Mouse (Mus musculus) thymus, postnatal 25 days (tissue): ENCODE measurements around the gene Bst2.
"Not testable (repeated sequence)": the region's sequence is repeated elsewhere in the genome, so short reads cannot be mapped to it uniquely, and the experiment has no call there.

ENCODE experiments used
- DNase-seq: peaks from one replicate; pipeline ENCODE4 v3.0.0; 2022

Gene Bst2

DNA sequence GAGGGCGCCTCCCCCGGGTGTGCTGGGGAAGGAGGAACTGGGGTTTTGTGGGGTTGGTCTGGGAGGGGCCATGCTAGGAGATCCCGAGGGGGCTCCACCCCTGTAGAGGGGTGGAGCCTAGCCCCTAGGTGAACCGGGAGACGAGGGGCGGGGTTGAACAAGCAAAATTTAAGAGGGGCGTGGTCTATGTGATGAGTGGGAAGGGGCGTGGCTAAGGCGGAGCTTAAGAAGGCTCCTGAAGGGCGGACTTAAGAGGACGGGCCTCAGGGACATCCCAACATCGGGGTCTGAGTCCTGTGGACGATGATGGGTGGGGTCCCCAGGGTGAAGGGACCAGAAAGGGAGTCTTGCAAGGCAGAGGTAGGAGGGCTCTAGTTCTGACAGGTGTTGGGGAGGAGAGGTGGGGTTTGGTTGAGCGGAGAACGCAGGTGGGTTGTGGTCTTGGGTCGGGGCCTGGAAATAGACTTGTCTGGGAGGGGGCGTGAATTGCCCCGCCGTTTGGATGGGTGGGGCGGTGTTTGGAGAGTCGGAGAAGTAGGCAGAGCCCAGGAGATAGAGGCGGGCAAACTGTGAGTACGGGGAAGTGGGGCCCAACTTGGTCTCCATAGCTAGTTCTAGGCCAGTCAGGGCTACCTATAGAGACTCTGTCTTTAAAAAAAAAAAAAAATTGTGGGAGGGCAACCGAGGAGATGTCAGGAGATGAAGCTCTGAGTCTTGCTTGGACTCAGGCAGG lies 21.9 kb upstream of the Bst2 start:
- peak; percentile 87 for DNase-seq

DNA sequence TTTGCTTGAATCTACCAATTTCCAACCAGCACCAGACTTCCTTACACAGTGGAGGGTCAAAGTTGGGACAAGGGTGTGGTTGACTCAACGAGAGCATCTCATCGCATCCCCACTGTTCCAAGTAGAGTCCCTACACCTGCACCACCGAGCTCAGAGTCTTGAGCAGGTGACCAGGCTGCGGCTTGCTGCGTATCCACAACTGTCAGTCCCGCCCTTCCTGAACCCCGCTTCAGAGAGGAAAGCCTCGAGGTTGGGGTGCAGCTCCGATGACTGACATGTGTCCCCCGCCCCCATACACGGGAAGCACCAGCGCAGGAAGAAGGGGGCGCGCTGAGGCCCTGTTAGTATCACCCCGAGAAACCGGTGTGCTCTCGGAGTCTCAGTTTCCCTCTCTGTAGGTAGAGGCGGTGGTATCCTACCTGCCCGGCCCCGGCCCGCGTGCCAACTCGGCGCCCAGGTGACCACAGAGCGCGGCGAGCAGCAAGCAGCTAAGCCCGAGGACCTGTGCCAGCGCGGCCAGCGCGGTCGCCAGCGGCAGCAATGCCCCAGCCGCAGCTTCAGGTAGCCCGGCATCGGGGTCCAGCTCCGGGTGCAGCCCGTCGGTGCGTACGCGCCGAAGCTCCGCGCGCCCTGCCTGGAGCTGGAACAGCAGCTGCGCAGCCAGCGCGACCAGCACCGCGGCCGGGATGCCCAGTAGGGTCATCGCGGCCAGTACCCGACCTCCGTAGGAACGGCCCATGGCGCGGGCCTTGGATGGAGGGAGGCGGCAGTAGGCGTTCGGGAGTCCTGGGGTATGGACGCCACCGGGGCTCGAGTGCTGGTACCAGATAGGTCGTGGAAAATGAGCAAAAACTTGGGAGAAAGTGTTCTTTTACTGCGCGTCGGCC lies 21.1 kb upstream of the Bst2 start, which contains the start of gene Tmem221:
Gene Tmem221, minus strand, starts transcription at position 801 of the 887 bp plus-strand sequence.
- peak; percentile 79 for DNase-seq

DNA sequence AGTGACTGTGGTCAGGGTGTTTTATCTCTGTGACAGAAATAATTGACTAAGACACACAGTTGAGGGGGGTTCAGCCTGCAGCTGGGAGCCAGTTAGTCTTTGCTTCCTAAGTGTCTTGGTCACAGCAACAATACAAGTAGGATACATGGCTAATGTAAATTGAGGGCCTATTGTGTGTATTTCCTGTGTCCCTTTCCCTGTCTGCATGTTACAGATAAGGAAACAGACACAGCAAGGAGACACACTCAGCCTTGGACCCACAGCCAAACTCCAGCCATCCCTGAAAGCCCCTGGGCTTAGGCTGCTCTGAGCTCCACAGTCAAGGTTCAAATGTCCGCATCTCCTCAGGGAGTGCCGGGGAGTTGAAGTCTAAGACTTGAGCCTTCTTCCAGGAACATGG lies 17.4 kb upstream of the Bst2 start:
- no peak for DNase-seq

DNA sequence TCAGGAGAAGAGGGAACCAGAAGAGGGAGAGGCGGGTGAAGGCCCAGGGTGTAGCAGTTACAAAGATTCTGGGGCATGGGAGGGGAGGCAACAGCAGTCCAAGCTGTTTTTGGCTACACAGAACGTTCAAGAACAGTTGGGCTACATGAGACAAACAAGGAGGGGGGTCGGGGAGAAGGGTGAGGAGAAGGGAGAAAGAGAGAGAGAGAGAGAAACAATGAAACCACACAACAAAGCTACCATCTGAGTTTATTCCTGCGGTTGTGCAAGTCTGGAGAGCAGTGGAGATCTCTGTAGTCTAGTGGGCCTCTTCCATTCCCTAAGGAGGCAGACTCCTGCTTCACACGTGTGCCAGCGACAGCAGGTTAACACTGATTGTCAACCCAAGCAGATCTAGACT lies 16.7 kb upstream of the Bst2 start:
- DNase-seq, result no peak

DNA sequence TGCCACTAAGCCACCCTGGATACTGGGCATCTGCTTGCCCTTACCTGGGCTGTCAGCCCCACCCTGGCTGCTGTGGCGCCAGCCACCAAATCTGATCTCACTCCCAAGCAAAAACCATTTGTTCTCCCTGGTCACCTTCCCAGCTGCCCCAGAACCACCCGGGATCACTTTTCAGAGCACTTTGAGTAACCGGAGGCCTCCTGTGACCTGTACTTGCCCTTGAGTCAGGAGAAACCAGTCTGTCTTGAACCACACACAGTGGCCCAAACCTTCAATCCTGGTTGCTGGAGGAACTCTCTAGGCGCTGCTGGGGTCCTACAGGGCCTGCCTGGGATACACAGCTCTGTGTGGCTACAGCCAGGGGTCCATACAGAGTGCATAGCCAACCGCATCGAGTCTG lies 15.5 kb upstream of the Bst2 start:
- no peak for DNase-seq

DNA sequence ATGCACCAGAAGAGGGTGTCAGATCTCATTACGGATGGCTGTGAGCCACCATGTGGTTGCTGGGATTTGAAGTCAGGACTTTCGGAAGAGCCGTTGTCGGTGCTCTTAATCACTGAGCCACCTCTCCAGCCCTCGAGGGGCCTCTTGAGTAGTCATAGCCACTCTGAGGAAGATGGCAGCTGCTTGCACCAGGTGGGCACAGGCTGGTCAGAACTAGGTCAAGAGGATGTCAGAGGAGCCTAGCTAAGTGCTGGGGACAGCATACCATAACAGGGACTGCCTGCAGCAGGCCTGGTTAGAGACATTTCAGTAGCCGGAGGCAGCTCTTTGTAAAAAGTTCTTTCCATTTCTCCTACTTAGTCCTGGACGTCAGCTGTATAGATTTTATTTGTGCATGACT lies 13.5 kb upstream of the Bst2 start:
- DNase-seq, result peak; percentile 46

DNA sequence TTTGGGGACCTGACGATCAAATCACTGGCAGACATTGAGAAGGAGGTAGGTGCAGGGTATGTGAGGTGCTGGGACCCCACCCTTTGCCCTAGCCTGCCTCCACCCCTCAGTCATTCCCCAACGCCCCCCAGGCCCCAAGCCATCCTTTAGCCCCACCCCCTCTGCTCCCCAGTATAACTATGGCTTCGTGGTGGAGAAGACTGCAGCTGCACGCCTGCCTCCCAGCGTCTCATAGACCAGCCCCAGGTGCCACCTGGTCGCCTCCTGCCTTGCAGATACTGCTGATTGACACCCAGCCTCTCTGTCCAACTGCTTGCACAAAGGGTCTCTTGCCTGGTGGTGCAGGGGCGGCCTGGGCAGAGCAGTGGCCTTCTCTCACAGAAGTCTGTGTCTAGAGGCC lies 10.3 kb upstream of the Bst2 start:
- DNase-seq, result peak; percentile 73

DNA sequence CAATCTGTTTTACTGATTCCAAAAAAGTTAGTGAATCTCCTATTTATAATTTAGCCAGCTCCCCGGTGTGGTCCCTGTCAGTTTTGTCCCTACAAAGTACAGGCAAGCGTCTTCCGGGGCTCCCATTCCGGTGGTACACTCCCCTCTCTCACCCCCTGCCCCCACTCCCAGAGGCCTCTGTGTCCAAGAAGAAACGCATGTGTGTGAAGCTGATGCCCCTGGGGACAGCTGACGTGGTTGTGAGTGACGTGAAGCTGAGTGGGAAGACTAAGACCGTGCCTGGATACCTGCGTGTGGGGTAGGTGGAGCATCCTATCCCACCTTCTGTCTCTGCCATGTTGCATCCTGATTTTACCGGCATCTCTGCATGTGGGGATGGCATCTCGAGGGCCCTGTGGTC lies 7.8 kb upstream of the Bst2 start:
- DNase-seq, result no peak

DNA sequence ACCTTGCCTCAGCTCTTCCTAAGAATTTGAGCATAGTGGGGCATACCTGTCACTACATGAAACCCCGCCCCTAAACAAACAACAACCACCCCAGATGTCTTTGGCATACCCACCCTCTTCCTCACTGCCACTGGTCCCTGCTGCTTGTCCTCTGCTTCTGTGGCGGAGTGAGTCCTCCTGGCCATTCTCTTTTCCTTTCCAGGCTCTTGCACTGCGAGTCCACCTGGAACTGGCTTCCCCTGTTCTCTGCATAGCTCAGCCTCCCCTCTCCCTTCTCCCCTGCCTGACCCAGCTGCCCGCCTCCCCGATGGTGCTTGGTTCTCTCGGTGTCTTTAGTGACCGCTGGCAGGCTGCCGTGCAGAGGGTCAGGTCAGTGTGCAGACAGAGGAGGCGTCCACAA lies 6.5 kb upstream of the Bst2 start:
- no peak for DNase-seq

DNA sequence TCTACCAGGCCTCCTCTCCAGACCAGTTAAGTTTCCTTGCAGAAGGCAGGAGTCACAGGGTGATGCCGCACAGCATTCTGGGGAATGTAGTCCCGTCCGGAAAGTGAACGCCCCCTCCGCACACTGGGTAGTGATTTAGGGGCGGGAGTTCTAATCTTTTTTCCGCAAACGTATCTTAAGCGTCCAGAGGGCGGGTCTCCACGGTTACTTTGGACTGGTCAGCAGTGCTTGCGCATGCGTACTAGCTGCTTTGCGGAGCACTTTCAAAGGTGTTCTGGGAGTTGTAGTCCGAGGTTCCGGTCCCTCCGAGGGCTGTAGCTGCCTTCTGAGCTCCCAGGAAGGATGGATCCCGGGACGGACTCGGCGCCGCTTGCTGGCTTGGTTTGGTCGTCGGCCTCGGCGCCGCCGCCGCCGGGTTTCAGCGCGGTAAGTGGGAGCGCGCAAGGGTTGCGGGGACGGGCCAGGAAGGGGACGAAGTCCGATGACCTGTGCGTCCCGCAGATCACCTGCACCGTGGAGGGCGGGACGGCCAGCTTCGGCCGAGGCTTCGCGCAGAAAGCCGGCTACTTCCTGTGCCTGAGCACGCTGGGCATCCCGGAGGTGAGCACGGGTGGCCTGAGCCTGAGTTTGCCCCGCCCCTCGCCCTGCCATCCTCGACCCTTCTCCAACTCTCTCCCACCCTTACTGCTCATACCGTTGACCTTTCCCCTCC lies 5.5 kb upstream of the Bst2 start, which contains the start of gene Mvb12a:
Gene Mvb12a, plus strand, starts transcription at position 291 of the 712 bp plus-strand sequence.
- peak; percentile 93 for DNase-seq

DNA sequence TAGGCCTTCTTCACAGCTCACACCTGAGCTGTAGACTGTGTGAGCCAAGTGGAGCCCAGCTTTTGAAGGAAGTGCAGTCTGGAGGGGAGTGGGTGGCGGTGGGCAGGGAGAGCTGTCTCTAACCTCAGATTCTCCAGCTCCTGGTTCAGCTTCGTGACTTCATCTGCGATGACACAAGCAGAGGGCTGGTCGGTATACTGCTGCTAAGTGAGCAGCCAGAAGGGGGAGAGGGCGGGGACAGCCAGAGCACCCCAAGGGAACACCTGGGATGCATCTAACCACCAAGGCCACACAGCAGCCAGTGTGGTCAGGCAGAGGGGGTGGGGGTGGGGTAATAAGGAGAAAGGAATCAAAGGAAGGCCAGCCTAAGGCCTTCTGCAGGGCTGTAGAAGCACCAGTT lies 1.6 kb downstream of the Bst2 start:
- DNase-seq, result peak; percentile 71

DNA sequence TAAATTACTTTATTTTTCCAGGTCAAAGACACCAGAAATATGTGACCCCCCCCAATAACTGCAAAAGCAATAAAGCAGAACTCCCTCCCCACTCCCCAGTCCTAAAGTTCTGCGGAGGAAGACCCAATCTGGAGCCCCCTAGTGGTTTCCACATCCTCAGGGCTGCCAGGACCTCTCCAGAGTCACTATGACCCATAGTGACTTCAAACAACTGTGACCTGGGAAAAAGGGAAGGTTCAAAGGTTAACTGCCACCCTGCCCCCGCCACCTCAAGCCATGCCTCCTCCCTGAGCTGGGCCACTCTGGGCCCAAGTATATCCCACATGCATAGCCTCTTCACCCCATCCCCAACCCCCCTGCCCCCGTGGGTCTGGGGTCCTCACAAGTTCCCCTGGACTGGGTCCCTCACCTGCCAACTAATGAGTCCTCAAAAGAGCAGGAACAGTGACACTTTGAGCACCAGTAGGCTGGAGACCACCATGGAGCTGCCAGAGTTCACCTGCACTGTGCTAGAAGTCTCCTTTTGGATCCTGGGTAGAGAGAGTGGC lies 2.9 kb downstream of the Bst2 start:
- no peak for DNase-seq

DNA sequence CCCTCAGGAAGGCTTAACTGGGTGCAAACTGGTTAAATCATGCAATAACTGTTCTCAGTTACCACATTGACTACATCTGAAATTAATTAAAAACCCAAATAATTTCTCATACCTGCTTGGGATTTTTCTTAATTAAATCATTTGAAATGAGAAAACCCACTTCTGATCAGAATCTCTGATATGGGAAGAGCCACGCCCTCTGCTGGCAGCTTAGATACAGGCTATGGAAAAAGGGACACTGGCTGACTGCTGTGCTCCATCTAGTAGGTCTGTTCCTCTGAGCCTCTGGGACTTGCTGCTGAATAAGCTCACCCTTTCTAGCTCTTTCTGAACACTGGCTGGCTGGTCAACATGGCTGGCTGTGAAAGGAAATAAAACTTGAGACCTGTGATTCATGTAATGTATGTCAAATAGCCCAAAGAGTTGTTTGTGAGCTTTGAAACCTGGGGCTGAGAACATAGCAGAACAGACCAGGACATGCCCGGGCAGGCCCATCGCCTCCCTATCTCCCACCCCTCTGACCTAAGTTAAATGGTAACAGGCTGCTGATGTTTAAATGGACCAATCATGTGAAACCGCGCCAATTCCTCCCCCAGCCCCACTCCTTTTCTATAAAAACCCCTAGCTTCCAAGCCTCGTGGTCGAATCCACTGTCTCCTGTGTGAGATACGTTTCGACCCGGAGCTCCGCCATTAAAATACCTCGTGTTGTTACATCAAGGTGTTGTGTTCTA lies 6.4 kb downstream of the Bst2 start:
- DNase-seq, result not testable (repeated sequence)

DNA sequence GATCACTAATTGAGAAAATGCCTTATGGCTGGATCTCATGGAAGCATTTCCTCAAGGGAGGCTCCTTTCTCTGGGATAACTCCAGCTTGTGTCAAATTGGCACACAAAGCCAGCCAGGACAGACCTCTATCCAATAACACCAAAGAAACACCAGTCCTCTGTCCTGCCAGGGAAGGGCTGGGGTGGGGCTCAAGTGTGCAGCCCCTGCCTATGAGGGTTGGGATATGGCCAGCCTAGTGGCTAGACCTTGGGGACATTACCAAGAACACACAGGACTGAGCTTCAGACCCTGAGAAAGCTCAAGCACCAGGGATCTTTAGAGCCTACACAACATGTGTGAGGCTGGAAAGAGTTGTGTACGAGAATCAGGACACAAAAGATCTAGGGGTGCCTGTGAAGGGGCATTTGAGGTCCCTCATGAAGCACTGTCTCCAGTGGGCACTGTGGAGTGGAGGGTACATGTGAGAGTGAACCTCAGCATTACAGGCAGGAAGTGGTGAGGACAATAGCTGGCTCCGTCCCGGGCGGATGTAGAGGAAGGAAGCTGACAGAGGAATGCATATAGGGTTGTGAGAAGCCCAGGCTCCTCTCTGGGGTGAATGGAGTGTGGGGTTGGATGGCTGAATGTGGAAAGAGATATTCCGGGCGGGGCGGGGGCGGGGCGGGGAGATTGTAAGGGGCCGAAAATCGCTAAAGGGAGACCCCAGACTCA lies 8.7 kb downstream of the Bst2 start:
- peak; percentile 64 for DNase-seq

DNA sequence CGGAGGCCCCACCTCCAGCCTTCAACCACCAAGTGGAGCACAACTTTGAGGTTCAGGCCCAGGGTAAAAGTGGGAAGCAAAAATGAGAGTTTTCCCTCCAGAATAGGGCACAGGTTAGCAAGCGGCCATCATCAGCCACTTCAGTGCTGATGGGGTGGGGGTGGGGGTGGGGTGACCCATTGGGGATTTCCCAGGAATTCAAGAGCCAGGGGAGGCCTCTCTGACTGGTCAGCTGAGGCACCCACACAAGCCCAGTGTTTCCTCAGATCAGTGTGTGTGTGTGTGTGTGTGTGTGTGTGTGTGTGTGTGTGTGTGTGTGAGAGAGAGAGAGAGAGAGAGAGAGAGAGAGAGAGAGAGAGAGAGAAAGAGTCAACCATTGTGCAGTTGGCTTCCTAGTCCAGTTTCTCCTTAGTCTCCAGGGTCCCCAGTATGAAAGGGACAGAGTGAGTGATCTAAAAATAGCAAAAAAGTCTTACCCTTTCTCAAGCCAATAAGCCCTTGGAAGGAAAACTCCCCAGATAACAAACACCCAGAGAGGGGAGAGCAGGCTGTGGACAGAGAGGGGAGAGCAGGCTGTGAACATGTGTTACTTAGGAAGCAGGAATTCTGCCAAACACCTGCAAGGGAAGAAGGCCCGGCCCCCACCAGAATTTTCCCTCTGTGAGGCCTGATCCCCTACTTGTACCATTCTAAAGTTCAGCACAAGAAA lies 9.9 kb downstream of the Bst2 start:
- DNase-seq, result no peak

DNA sequence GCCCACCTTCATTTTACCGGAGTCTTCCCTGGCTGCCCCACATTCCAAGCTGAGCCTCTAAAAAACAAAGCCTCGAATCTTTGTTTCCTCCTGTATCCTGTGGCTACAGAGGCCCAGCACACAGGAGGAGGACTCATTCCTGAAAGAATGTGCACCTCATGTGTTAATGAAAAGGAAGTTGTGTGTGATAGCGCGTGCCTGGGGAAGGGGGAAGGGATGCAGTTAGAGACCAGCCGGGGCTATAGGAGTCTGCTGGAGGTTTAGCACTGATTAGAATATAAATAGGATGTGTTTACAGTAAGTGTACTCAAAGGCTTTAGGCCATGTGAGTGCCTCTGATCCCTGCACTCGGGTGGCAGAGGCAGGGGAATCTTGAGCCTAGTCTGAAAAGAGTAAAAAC lies 11.0 kb downstream of the Bst2 start:
- no peak for DNase-seq

DNA sequence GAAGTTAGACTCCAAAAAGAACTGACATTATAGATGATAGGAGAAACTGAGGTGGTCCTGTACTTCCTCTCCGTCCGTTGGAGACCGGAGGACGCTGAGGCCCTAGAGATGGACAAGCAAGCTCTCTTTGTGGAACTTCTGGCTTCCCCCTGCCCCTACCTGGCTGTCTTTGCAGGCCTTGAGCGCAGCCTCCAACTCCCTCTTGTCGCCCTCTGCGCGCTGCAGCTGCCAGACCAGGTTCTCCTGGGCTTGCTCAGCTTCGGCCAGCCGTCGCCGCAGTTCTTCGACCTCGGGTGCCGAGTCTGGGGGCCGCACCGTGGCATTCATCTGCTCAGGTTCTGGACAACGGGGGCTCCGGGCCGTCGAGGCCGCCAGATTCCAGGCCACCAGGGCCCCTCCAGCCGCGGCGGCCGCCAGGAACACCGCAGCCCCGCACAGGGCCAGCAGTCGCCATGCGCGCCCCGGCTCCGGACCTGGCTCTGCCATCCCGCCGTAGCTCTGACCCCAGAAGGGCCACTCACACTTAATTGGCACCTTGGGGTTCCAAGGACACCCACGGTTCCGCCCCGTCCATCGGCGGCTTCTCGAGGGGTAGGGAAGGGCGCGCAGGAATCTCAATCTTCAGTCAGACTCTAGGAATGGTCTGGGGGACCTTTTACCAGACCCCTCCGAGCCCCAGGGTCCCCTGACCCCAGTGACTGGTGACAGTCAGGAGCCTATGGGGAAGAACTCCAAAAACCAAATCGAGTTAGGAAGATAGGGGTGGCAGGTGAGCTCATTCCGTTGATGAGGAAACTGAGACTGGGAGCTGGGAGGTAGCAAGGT lies 11.8 kb downstream of the Bst2 start, which contains the start of gene Ccdc194:
Gene Ccdc194, minus strand, starts transcription at position 486 of the 825 bp plus-strand sequence.
- DNase-seq, result no peak

DNA sequence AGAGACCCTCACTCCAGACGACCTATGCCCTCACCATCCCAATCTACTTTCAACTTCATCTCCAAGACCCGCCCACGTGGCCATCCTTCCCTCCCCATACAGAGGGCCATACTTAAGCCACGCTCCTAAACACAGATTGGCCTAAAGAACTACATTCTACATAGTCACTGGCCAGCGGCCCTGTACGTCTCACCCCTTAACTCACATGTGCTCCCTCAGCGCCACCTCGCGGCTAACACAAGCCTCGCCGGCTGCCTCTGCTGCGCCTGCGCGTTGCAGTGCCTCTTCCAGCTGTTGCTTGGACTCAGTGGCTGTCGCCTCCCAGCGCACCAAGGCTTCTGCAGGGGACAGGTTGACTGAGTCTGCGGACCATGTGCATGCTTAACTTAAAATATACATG lies 15.6 kb downstream of the Bst2 start:
- DNase-seq, result peak; percentile 97

DNA sequence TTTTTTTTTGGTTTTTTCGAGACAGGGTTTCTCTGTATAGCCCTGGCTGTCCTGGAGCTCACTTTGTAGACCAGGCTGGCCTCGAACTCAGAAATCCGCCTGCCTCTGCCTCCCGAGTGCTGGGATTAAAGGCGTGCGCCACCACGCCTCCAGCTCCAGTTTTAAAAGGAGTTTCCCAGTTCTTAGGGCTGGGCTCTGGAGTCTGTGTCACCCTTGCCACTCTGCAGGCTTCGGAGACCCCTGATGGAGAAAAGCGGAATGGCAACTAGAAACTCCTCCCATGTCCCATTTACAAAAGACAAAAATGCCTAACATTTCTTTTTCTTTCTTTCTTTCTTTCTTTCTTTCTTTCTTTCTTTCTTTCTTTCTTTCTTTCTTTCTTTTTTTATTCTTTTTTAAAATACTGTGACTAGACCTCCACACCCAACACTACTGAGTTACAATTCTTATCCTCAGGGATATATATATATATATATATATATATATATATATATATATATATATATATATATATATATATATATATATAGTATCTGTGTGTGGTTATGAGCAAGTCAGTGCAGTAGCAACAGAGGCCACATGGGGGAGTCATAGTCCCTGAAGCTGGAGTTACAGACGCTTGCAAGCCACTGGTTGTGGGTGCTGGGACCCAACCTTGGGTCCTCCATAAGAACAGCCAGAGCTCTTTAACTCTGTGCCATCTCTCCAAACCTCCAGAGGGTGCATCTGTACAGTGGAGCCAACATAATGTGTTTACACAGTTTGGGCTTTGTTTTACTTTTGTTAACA lies 18.0 kb downstream of the Bst2 start:
- peak; percentile 54 for DNase-seq
